ENCODE assay signal across 17 mouse cellular contexts in the genomic region with DNA sequence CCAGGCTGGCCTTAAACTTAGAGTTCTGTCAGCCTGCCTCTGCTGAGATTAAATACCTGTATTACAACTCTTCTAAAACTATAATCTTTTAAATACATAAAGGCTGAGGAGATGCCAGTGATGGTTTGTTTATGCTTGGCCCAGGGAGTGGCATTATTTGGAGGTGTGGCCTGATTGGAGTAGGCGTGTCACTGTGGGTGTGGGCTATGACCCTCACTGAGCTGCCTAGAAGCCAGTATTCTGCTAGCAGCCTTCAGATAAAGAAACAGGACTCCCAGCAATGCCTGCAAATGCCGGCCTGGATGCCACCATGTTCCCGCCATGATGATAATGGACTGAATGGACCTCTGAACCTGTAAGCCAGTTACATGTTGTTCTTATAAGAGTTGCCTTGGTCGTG. TPM values are rescaled to one million over a fixed set of nuclear protein-coding genes. Genes with fewer than 3 reads are reported as not detected.
DNase-seq lines count a peak whose midpoint lies in the region; ATAC-seq and TF ChIP-seq lines count a peak whose summit lies in the region.
"Had no signal": no experiment of that assay in that cellular context is flagged by ENCODE, and none has a peak within 500 bp of the region (broad histone marks: within the 10 kb centered on the region; RNA-seq: fewer than 3 reads in every experiment).

No protein-coding gene starts in this region.

- peaks cover 45% of the 10 kb centered on the region for H3K36me3 ChIP-seq in liver, embryonic 14.5 days (replicated peaks; ENCODE audit: control insufficient read depth, insufficient read depth, low read depth)

- DNase-seq in lung, postnatal 36 days = peak; percentile 8
- no peak for DNase-seq in lung, postnatal 14 days
- peak; percentile 31 for DNase-seq in c-Kit-positive CD71-positive TER-119-positive erythroid progenitor cells, embryonic 14.5 days (ENCODE audit: low spot score)
- peak in 2 of 3 experiments; percentile 9 to 26 for DNase-seq in liver, embryonic 14.5 days (ENCODE audit: low read depth in 3 of 3, low spot score in 3 of 3)
- no peak for DNase-seq in gastrocnemius, adult 2 months
- no peak for DNase-seq in cerebellum, postnatal 4 days (ENCODE audit: low spot score in 2 of 2)
- no peak for DNase-seq in right cerebral cortex, postnatal 36 days (ENCODE audit: low spot score in 2 of 2)
- DNase-seq: cerebellum, adult 11 months; kidney, adult 11 months; kidney, postnatal 25 days; lung, embryonic 14.5 days; spleen, adult 18-20 months; thymus, postnatal 36 days had no signal

- H3K27me3 ChIP-seq in liver, embryonic 14.5 days (ENCODE audit: control insufficient read depth, insufficient read depth, low read length) = no peaks in the 10 kb centered on the region
- H3K27me3 ChIP-seq: forebrain, embryonic 12.5 days; heart, embryonic 15.5 days had no signal

- intact Hi-C loops in gastrocnemius, adult 2 months (cut with DNase I) = no loop called here

- H3K27ac ChIP-seq in liver, embryonic 14.5 days = no peak overlapping the region
- no peak overlapping the region for H3K27ac ChIP-seq in gastrocnemius, adult 2 months
- H3K27ac ChIP-seq: forebrain, embryonic 12.5 days; heart, embryonic 15.5 days; limb, embryonic 10.5 days had no signal

- peak; percentile 78 for ATAC-seq in liver, embryonic 14.5 days (ENCODE audit: insufficient read depth)
- ATAC-seq: activated CD4-positive, CD25-positive, alpha-beta regulatory T cell, adult 4 months had no signal

- TF ChIP-seq EP300 in liver, embryonic 14.5 days (IDR thresholded peaks at IDR 0.05; ENCODE audit: low read depth) = no peak

- H3K9ac ChIP-seq in liver, embryonic 14.5 days (replicated peaks) = no peak overlapping the region
- H3K9ac ChIP-seq: forebrain, embryonic 12.5 days; heart, embryonic 15.5 days; lung, embryonic 14.5 days had no signal

- no peak overlapping the region for H3K4me2 ChIP-seq in liver, embryonic 14.5 days (ENCODE audit: low read depth)
- H3K4me2 ChIP-seq: forebrain, embryonic 12.5 days; heart, embryonic 15.5 days; lung, embryonic 14.5 days had no signal

- no peaks in the 10 kb centered on the region; a peak in 1 of 4 replicates for H3K4me1 ChIP-seq in liver, embryonic 14.5 days (replicated peaks; ENCODE audit: control insufficient read depth in 2 of 2, insufficient read depth in 2 of 2, low read length in 1 of 2)
- H3K4me1 ChIP-seq: forebrain, embryonic 12.5 days; heart, embryonic 15.5 days; limb, embryonic 10.5 days had no signal

- WGBS in liver, embryonic 14.5 days (ENCODE audit: insufficient replicate concordance) = 51% methylated on average over 4 of the region's 4 CpGs

- no peaks in the 10 kb centered on the region for H3K9me3 ChIP-seq in liver, embryonic 14.5 days (ENCODE audit: control insufficient read depth, low read length)
- H3K9me3 ChIP-seq: forebrain, embryonic 12.5 days; heart, embryonic 15.5 days; limb, embryonic 10.5 days had no signal

- no peak overlapping the region for H3K4me3 ChIP-seq in liver, embryonic 14.5 days (ENCODE audit: insufficient read depth in 1 of 2, low read depth in 2 of 2, low read length in 2 of 2)
- H3K4me3 ChIP-seq in gastrocnemius, adult 2 months = no peak overlapping the region
- H3K4me3 ChIP-seq: forebrain, embryonic 12.5 days; heart, embryonic 15.5 days; limb, embryonic 10.5 days had no signal

- no peak for TF ChIP-seq CTCF in liver, embryonic 14.5 days (IDR thresholded peaks at IDR 0.05; ENCODE audit: low read depth)
- TF ChIP-seq CTCF in gastrocnemius, adult 2 months (IDR thresholded peaks at IDR 0.05) = no peak

RNA-seq across cellular contexts. Expression of gene Cox18, which starts 22.8 kb away (rescaled TPM):
- 6.9 and 7.0 TPM in 2 replicates for polyA plus RNA-seq in liver, embryonic 14.5 days (2012; rRNA removed)
- polyA plus RNA-seq in liver, embryonic 14.5 days (2014; fragmentation: Nextera tagmentation; extraction: Ambion mirVana) = 11.9 TPM in 2 replicates
- 10 to 100 TPM in 1 of 2 experiments, 1 to 10 TPM in 1; 8.1 to 11.0 TPM for total RNA-seq in gastrocnemius, adult 2 months (2021)

Comparison
In these comparisons a context has a peak if more than half of its experiments do, and no peak if none do; other contexts are left out.
1. DNase-seq: peak in lung, postnatal 36 days (single experiment), c-Kit-positive CD71-positive TER-119-positive erythroid progenitor cells, embryonic 14.5 days (single experiment) and liver, embryonic 14.5 days (2 of 3); none in lung, postnatal 14 days (single experiment), gastrocnemius, adult 2 months (single experiment), cerebellum, postnatal 4 days (0 of 2) and right cerebral cortex, postnatal 36 days (0 of 2).